Mouse (Mus musculus) WW6 (cell line): Measurements from ENCODE around the gene Gm17018.

ENCODE experiments used
- DNase-seq: peaks from one replicate; pipeline ENCODE4 v3.0.0-alpha.2; 2013; ENCODE audit warnings: low read depth, low spot score

Gene Gm17018

GRCm38 (mm10) chr19:45549128-45549915, 11.1 kb upstream of the Gm17018 start:
- DNase-seq: no peak

DNA sequence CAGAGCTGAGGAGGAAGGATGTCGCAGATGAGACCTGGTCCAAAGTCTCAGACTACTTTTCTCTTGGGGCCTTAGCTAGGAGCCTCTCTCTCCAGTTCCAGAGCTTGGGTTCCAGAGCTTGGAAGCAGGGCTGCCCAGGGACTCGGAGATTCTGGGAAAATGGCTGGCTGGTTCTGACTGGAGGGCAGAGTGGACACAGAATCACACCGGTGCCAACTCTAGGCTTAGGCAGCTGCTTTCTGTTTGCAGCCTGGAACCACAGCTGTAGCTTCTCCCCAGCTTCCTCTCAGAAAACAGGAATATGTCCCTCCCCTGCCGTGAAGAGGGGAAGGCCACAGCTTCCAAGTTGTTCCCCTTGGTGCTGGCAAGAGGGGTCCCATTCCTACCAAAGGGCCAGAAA, 10.5 kb upstream of the Gm17018 start:
- DNase-seq: no peak

DNA sequence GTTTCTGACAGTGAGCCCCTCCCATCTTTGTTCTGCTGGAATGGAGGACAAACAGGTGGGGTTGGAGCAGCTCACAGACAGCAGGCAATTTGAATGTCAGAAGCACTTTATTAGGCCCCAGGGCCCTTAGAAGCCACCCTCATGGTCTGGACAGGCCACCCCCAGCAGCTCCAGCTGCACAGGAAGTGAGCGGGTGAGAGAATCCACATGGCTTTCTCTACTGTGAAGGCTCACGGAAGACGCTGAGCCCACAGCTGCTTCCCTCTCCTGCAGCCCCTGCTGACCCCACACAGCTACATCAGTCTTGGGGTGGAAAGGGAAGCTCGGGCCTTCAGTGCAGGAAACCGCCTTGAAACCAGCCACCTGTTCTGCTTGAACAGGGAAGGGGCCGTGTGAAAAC, 8.2 kb upstream of the Gm17018 start:
- no peak for DNase-seq

DNA sequence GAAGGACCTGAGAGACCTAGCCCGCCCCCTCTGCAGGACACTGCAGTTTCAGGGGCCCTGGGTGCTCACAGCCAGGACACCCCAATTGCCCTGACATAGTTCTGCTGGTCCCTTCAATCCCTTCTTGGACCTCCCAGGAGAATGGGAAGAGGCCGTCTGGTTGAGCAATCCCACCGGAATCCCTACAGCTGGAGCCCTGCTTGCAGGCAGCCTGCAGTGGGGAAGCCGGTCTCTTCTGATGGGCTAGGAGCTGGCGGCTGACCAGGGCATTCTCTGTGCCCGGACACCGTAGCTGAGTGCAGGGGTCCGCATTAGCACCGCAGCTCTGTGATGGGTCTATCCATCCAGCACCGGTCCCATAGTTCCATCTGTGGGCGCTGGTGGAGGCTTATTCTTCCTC, 6.3 kb upstream of the Gm17018 start:
- DNase-seq: no peak

GRCm38 (mm10) chr19:45565925-45566715, 5.7 kb downstream of the Gm17018 start:
- DNase-seq: no peak

DNA sequence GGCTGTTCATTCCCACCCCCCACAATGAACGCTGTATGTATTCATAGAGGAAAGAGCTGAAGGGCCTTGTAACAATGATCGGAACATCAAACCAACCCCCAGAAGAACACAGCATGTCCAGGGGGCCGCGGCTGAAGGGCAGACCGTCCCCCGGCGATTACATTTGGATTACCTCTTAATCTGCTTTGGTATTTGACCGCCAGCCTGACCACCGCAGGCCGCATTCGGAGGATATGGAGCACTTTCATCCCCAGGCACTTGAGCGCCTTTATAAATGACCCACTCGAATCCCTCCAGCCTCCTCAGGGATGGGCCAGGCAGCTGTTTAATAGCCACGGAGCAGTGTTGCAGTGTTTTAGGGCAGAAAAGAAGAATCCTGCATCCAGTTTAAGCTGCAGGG, 7.0 kb downstream of the Gm17018 start:
- DNase-seq: no peak

DNA sequence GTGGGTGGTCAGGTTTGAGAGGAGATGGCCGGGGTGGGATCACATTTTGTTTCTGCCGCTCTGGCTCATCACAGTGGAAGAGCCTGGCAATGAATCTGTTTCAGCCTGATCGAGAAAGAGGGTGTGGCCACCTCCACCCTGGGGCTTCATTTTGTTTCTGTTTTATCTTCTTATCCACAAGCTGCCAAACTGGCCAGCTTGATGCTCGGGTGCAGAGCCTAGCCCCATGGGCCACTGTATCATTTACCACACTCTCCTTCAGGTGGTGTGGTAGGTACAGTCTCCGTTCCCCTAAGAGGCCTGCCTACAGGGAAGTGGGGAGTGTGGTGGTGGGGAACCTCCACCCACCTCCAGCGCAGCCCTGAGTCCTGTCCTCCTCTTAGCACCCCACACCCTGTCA, 12.6 kb downstream of the Gm17018 start:
- DNase-seq: no peak

DNA sequence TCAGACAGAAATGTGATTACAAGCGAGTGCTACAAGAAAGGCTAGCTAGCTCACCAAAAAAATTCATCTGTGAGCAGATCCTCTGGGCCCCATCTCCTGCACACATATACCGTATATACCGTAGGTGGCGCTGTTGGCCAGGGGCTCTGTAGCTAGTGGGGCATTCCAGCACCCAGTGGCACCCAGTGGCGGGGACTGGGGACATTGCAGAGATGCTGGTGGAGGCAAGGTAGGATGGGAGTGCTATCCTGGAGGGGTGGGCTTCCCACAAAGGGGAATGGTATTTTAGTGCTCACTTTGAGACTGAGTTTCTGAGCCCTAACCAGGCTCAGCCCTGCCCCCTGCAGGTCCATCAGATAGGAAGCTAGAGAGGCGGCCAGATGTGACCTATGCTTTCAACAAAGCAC, 13.4 kb downstream of the Gm17018 start:
- DNase-seq: peak; percentile 53

DNA sequence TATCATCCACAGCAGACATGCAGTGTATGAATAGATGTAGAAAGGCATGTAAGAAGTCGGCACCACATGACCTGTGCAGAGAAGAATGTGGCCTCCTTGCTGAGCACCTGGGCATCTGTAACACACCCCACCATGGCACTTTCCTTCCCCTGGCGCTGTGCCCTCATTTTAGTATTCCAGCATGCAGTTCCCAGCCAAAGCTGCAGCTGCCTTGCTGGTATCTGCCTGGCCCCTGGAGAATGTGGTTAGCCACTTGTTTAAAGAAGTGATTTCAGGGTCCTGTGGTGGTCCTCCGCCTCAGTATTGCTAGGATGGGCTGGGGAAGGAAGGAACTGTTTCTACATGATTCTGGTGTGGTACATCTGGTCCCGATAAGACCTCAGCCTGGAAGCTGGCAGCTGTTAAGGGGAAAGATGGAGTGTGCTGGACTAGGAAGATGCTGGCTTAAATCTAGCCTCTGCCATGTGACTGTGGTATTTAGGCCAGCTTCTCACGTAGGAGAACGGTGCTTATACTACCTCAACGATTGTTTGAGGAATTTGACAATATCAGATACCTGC, 14.0 kb downstream of the Gm17018 start:
- DNase-seq: no peak

GRCm38 (mm10) chr19:45574941-45575631, 14.7 kb downstream of the Gm17018 start:
- no peak for DNase-seq

DNA sequence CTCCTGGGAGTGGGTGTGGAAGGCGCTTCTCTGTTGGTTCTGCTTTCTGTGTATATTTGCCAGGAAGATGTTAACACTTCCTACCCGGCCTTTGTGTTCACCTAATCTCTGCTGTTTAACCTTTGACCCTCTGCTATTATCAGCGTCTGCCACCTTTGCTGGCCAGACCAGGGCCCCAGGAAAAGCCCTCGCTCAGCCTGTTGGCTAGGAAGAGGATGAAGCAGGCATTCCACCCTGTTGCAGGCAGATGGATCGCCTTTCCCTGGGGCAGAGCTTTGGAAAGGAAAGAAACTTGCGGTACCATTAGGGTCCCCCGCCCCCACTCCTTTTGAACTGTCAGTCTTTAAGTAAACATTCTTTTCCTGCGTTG, 15.2 kb downstream of the Gm17018 start:
- no peak for DNase-seq

DNA sequence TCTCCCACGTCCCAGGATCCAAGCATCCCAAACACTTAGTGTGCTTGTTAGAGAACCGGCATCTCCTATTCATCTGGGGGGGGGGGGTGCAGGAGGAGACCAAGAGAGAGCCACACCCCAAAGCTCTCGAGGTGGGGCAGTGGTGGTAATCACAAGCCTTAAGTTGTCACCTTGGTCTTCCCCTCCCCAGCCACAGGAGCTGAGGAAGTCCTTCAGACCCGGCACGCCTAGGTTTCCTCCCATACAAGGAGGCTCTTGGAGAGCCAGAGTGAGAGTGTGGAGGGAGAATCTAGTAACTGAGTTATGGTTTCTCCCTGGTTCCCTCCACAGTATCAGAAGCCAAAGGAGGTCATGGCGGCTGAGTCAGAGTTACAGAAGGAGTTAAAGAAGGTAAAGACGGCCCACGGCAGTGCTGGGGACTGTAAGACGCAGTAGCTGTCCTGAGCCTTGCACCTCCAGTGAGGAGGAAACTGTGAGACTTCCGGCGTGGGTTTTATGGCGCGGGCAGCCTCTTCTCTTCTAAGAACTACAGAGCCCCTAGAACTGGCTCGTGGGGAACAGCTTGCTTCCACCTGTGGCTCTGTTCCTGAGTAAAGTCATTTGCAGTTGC, 16.8 kb downstream of the Gm17018 start:
- DNase-seq: no peak

DNA sequence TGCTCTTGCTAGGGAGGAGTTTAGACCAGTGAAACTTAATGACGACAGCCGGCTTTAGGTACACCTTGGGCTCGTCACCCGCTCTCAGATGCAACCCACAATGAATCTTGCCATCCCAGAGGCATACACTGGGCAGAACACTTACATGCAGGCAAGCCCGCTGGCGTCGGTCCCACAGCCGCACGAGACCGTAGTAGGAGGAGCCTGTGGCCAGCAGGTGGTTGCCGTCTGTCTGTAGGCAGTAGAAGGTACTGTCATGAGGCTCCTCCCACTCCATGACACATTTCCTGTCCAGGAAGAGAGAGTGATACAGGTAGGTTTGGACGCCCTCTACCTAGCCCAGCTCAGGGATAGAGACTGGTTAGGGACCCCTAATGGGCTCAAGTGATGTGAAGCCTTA, 18.6 kb downstream of the Gm17018 start:
- DNase-seq: no peak

DNA sequence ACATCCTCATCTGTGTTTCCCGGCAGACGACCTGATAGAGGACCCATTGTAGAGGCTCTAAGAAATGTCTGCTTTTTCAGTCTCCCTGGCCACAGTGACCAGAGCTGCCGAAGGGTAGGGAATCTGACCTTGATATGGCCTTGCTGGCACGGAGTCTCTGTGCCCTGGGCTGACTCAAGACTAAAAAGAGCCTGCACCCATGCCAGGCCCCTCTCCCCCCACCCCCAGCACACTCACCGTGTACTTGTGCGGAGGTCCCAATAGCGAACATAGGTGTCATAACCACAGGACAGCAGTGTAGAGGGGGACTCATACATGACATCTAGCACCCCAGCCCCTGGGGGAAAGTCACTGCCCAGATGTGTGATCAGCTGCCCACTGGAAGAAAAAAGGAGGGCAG, 19.0 kb downstream of the Gm17018 start:
- DNase-seq: no peak

GRCm38 (mm10) chr19:45580235-45580634, 19.8 kb downstream of the Gm17018 start:
- DNase-seq: no peak

- peak; percentile 34 for DNase-seq
These were observed 20.8 kb downstream of the Gm17018 start for GRCm38 (mm10) chr19:45581257-45581656.

DNA sequence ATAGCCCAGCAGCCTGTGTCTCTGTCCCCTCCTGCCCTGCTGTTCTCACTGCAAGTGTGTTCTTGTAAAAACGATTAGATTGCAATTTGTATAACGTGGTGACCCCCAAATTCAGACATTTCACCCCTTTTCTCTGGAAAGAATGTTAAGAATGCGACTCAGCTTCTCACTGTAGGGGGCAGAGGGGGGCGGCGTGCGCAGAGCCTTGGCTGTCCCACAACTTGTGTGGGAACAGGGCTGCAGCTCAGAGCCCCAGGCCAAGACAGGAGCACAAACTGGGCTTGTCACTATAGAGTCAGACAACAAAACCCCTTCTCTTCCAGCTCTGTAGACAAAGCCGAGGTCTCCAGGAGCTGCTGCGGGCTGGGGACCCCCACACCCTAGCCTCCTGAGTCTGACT, 21.7 kb downstream of the Gm17018 start:
- no peak for DNase-seq

DNA sequence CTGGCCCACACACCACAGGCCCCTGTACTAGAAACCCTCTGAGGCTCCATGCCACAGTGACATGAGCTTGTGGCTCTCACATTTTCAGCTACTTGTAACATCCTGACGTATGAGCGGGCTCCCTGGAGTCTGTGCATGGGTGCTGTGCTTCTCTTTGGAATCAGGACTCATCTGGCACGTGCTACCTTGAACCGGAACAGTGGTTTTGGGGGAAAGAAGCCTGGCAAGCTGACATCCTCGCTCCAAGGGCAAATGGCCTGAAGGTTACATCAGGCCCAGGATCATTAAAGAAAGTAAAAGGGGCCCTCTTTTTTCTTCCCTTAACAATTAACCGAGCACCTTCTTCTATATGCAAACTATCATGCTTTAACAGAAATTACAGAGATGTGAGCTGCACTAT, 22.7 kb downstream of the Gm17018 start:
- no peak for DNase-seq

DNA sequence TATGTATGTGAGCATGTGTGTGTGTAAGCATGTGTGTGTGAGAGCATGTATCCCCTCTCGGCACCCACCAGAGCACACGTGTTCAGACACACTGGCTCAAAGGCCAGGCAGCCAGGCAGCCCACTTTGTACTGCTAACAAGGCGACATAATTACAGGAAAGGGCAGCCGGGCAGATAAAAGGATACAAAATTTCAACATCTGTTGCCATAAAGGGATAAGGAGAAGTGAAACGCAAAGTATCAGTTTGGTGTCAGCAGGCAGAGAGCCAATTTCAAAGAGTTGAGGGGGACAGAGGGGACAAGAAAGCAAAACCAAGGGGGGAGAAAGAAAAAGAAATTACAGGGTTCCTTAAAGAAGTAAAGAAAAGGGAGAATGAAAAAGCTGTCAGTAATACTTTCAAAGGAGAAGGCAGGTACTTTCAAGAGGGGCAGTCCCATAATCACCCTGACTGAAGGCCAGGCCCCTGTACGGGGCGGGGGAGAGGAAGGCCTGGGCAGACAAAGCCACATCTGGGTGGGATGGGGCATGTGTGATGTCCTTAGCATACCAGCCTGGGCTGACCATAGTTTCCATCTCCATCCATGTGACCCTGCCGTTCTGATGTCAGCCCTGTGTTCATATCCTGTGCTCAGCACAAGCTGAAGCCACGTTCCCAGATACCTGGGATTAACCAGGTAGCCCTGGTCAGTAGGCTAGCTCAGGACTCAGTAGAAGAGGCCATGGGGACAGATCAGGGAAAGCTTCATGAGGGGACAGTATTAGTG, 24.6 kb downstream of the Gm17018 start:
- DNase-seq: no peak

GRCm38 (mm10) chr19:45586850-45587249, 26.4 kb downstream of the Gm17018 start:
- no peak for DNase-seq
